Mouse (Mus musculus): ENCODE results near the gene Efhc2.

Efhc2 gene

DNA sequence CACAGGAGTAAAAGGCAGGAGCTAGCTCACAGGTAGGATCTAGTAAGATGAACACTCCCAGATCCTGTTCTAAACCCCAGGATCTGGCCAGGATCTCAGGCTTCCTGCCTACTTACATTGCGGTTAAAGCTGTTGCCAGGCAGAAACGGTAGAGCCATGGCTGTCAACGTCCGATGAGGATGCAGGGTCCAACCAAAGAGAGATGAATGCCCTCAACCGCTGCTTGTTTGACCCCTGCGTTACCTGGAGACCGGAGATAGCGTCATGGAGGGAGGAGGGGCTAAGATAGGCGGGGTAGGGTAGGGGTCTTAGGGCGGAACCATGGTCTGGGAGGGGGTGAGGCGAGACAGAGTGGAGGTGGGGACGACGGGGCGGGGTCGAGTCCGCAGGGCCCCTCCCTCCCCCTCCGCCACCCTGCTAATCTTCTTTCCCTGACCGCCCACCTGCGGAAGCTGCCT, at the start of gene Efhc2:
Gene Efhc2, minus strand, starts transcription at position 243 of the 458 bp plus-strand sequence.
- in situ Hi-C loops (cut with MboI, MseI) = no loop called here

DNA sequence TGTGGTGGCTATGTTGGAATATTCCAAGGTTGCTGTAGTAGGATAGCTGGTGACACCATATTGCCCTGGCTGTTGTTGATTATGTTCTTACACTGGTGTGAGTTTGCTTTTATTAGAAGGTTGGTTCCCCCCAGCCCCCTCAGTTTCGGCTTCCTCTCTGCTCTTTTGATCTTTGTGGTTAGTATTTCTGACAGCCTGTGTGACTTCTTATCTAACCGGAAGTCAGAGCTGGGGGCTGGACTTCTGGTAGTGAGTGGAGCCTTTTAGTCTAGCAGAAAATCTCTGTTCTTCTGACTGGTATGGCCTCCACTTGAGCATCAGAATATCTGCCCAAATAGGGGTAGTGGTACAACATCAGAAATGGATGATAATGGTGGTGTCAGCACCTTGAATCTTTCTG, 45.9 kb upstream of the Efhc2 start:
- in situ Hi-C loops (cut with MboI, MseI) = no loop called here

DNA sequence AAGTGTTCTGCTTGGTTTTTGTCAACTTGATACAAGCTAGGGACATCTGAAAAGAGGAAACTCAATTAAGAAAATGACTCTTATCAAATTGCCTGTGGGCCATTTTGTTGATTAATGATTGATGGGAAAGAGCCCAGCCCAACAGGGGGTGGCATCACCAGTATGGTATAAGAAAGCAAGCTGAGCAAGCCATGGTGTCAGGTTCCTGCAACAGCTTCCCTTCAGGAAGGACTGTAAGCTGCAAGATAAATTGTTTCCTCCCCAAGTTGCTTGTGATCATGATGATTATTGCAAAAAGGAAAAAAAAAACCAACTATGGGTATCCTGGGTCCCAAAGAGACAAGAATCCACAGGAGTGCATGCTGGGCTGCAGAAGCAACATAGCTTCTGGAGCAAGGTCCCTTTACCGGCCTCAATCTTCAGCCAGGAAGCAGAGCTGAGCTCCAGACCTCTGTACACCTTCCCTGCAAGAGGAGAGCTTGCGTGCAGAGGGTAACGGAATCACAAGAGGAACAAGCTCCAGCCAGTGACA, 18.8 kb downstream of the Efhc2 start:
- in situ Hi-C loops (cut with MboI, MseI) = no loop called here

DNA sequence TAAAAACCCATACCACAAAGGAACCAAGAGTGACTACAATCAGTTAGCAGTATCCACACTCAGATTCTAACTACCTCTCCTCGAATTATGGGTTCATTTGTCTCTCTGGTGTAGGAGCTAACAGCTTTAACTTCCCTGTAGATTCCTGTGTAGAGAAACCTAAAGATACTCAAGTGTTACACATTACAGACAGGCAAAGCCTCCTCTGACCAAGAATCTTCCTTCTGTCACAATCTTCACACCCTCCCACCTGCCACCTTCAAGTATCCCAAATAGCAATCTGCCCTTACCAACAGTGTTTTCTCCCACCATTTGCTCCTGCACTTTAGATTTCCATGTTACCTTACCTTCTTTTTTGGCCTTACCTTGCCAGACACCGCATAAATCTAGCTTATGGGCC, 35.3 kb downstream of the Efhc2 start:
- in situ Hi-C loops (cut with MboI, MseI) = no loop called here

DNA sequence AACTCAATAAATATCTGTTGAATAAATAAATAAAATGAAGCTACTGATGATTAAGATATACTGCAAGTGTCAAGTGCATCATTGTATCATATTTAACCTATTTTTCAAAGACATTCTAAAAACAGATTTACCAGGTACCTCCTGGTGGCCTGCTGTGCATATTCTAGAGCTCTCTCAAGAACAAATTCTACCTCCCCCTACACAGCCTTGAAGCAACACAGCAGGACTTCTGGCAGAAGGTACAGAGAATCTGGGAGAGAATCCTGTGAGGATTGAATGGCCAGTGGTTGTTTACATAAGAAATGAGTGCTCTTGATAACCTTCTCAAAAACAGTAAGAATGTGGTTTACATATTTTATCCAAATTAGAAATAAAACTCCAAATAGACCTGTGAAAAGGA, 94.0 kb downstream of the Efhc2 start:
- in situ Hi-C loops (cut with MboI, MseI) = no loop called here

DNA sequence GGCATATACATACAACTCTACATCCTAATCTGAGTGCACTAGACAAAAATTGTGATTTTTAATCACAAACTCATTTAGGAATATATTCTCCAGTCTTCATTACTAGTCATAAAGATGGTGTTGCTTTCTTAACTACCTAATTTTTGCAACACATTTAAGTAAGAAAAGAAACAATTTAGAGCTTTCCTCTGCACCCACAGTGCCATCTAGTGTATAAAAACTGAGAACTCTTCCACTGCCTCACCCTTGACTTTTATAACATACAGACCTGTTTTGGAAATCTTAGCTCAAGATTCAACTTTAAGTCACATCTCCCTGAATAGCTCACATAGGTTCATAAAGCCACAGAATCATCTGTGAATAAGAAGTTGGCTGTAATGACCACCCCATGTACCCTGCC, 101.7 kb downstream of the Efhc2 start:
- in situ Hi-C loops (cut with MboI, MseI) = no loop called here

DNA sequence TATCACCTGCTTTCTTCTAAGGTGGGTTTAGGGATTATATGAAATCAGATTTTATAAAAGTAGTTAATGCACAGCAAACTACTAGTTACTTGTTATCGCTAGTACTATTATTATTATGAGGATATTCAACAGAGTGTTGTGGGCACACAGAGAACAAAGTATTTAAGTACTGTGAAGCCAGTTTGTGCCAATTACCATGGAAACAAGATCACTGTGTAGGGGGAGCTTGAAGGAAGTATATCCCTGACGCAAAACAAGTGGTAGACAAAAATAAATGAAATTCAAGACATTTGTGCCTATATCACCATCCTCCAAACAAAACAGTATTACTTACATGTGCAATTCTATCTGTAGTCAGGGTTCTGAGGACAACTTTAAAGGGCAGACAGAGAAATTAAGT, 105.7 kb downstream of the Efhc2 start:
- in situ Hi-C loops (cut with MboI, MseI) = no loop called here

DNA sequence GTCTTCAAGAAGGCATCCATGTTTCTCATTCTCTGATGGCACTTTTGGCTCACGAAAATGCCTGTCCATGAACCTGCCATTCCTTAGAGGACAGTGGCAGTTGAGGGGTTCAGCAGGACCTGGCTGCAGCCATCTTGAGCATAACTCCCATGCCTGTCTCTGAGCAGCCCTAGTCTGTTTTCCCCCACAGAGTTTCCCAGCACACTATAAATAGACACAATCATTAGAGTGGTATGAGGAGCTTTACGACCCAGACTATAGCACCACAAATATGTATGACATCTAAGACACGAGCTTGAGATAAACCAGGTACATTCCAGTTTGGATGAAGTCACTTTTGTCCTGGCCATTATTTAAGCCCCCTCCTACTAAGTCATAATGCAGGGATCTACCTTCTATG, 143.4 kb downstream of the Efhc2 start:
- in situ Hi-C loops (cut with MboI, MseI) = no loop called here

DNA sequence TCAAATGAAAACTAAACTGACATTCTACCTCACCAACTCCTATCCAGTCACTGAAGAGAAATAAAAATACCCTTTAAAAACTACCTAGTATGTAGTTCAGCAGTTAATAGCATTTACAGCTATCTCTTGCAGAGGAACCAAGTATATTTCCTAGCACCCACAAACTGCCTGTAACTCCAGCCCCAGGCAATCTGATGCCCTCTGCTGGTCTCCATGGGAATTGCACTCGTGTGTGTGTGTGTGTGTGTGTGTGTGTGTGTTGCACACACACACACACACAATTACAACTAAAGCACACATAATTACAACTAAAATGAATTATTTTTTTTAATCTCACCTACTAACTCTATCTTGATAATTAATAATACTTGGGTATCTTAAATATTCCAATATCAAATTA, 153.5 kb downstream of the Efhc2 start:
- in situ Hi-C loops (cut with MboI, MseI) = no loop called here
